Mouse (Mus musculus): ENCODE data around the gene Ifnl3.

GRCm38 (mm10) chr7:28547154-28547553 lies 24.5 kb downstream of the Ifnl3 start, which contains the start of gene Nccrp1:
- no peak for TF ChIP-seq POLR2A (IDR thresholded peaks at IDR 0.05; ENCODE audit: insufficient read depth, low read depth, low read length)
- TF ChIP-seq CTCF (IDR thresholded peaks at IDR 0.05), result no peak

Data from heart, adult 2 months (tissue).